Mouse (Mus musculus): ENCODE results near the gene Mylip.

Gene Mylip

DNA sequence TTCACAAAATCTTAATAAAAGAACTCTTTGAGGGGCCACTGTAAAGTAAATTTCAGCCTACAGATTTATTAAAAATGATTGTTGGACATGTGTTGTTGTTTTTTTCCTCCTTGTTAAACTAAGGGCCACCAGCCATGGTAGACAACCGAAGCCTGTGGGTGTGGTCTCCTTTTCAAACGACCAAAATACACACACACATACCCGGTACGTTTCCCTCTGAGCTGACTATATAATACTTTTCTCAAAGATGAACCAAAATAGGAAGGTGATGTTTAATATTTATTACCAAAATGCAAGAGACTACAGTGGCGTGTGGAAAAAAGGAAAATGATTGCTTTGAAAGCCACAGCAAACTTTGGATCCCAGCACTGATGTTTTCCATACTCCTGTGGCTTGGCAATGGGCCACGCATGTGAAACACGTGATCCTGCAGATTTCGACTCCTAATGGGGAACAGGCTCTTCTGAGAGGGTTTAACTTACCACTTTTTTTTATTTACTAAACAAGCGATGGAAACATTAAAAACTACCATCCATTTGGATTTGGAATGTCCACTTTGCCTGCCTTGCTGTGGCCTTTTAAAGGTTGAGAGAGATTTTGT is 2.4 kb downstream of the Mylip start:
- DNase-seq: peak in 1 of 2 experiments; percentile 29

DNA sequence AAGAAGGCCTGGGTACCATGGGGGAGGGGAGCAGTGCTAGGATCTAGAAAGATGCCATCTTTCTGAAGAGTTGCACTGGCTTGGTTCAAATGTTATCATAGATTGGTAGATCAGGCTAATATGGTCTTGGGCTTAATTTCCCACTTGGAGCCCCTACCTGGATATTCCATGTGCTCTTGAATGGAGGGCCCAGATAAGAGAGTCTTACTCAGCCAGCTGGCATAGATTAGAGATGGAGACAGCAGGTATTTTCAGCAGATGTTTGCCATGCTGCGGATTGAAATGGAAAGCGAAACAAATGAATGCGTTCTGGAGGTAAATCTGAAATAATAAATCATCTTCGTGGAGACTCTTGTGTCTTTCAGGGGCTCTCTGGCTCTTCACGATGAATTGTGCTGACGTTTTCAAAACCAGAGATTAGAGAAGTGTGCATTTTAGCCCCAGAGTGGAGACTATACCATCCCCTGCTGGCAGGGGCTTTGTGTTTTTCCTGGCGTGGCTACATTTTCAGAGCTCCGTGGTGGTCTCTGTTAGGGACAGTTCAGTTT is 4.8 kb downstream of the Mylip start:
- DNase-seq: no peak

DNA sequence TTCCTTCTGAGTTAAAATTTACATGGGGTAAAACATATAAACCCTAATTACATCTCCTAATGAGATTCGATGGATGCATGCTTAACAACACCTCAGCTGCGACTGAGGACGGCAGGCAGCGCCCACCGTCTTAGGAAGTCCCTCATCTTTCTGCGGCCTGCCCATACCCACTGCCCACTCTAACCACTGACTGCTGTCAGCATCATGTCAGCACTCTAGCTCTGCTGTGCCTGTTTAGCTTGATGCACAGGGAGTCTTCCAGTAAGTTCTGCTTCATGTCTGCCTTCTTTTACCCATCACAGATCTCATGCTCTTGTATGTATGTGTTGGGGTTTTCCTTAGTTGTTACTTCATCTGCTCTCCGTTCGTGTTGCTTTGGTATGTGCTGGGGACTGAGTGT is 7.2 kb downstream of the Mylip start:
- no peak for DNase-seq

DNA sequence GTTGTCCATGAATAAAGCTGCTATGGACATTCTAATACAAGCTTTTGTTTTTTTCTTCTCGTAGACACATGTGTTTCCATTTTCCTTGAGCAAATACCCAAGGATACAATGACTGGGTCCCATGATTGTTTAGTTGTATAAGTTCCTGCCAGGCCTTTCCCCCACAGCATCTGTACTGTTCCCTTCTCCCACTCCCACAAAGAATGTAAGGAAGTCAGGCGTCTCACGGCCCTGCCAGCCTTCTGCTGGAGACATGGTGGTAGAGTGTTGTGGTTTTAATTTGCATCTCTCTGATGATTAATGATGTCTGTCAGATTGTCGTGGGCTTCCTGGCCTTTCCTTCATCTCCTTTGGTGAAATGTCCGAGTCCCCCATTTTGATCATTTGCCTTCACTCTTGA is 7.7 kb downstream of the Mylip start:
- DNase-seq: no peak

DNA sequence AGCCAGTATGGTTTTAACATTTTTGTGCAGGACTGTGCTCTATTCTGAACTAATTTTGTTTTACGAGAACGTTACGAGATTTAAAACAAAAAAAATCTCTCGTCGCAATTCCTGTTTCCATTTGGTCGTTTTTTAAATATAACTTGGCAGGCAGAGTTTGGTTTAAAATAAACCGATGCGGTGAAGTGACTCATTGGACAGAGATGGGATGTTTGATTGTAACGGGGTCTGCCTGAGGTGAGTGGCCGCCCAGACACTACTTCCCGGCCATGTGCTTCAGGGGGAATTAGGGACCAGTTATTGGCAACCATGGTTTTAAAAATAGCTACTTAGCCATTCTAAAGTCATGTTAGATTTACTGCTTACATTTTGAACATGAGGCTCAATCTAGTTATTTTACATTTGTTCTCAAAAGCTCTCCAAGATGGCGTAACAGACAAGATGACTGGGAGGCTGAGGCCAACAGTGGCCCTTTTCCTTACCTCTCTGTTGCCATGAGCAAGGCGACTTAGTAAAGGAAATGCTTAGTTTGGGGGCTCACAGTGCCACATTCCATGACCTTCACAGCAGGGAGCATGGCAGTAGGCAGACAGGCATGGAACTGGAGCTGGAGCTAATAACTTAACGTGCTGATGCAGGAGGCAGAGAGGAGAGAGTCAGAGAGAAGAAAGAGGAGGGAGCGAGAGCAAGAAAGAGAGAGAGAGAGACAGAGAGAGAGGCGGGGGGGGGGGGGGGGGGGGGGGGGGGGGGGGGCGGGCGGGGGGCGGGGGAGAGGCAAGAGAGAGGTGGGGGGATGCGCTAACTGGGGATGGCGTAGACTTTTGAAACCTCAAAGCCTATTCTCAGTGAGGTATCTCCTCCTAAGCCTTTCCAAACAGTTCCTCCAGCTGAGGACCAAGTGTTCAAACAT is 8.6 kb downstream of the Mylip start:
- DNase-seq: no peak

DNA sequence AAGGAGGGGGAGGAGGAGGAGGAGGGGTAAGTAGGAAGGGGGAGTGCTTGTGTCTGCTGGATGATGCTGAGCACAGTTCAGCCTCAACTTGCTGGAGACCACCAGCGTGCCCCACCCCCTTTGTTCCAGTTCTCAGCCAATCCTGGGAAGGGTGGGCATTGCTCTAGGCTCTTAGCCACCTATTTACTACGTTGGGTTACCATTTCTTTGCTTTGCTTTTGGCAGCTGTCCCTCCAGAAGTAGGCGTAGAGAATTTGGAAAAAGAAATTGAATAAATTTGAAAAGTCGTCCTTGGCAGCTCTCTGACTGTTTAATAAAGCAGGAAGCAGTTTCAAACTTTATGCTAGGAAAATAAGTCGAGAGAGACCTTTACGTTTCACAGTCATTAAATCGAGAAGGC is 11.2 kb downstream of the Mylip start:
- DNase-seq: no peak

DNA sequence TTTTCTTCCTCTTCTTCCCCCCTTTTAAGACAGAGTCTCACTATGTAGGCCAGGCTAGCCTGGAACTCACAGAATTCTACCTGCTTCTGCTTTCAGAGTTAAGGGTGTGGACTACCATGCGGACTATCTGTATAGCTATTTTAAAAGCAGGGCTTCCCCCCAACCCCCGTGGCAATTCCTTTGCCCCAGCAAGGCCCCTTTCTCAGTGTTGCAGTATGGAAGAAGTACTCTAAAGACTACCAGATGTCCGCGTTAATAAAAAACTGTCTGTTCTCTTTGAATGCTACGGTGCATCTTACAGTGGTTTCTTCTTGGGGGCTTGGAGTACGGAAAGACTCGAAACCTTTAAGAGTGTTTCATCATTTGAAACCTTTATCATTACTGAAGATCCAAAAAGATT is 12.3 kb downstream of the Mylip start:
- DNase-seq: no peak

DNA sequence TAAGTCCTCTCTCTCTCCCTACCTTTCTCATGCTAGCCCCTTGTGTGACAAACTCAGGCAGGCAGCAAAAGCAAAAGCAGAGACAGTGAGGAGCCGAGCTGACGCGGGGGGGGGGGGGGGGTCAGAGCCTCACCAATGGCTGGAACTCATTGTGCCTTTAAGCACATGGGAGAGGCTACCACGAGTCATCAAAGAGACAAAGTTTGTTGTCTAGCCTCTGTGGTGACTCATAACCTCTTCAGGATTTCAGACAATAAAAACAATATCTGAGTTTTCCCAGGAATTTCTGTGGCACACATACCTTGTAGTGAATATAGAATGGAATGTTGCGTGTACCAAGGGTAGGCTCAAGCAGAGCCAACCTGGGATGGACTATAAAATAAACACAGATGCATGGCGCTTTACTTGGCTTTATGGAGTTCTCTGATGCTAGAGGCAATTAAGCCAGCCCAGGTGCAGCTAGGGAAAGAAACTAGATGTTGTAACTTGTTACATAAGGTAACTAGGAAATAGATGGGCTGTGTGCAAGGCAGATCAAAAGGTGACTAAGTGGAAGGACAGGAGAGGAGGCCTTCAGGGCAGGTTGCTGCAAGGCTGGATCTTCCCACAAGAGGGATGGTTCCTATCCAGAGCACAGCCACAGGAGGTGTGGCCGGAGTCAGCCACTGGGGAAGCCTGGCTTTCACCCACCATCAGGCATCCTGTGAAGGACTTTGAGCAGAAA is 12.9 kb downstream of the Mylip start:
- no peak for DNase-seq

DNA sequence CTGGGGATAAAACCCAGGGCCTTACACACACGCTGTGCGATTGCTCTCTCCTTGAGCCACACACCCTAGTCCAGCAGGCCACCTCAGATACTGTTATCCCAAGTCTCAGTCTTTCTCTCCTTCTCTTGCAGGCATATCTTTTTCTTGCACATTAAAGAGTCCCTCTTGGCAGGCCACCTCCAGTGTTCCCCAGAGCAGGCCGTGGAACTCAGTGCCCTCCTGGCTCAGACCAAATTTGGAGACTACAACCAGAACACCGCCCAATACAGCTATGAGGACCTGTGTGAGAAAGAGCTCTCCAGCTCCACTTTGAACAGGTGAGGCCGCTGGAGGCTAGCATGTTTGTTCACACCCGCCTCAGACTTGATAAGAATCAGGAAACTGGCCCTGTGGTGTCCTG is 14.7 kb downstream of the Mylip start:
- DNase-seq: no peak

DNA sequence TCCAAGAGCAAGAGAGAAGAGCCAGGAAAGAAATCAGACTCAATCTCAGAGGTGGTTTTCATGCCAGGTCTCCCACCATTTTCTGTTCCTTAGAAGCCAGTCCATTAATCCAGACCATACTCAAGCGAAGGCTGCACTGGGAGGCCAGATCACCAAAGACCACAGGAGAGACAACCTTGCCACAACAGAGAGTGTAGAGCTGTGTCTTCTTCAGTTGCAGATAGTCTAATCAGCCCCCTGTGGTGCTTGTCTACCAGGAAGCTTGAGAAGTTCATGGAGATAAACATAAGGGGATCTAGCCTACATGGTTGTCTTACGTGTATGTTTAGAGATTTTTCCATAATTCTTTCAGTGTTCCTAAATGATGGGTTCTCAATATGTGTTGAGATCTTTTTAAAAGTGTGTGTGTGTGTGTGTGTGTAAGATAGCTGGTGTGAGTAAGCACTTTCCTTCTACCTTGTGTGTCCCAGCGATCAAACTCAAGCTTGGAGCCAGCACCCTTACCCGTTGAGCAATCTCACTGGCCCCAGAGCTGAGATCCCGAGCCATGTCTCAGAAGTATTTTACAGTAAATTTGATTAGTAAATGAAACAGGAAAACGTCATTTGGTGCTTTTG is 15.8 kb downstream of the Mylip start:
- no peak for DNase-seq

DNA sequence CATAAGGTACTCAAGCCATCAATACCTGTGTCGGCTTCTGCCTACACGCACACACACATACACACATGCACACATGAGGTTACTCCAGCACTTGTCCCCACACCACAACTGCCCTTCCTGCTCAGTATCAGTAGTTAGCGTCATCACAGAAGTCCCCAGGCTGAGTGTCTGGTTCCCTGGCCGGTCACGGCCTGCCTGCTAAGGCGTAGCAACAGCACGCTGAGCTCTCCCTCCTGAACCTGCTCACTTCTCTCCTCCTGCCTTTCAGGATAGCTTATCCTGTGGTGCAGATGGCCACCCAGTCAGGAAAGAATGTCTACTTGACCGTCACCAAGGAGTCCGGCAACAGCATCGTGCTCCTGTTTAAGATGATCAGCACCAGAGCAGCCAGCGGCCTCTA is 16.7 kb downstream of the Mylip start:
- no peak for DNase-seq

DNA sequence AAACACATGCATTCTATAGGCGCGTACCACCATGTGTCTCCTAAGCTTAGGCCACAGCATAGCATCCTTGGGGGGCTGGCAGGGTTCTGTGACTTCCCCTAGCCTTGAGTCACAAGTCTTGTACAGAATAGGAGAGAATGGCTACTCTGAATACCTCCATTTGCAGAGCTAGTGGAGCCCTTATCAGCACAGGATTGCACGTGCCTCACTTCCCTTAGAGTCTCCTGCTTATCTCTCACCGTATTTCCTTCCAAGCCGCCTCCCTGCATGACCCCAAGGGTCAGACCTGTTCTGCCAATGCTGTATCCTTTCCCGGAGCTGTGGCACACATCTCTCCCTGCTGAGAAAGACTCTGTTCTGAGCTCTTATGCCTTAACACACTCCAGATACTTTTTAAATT is 17.2 kb downstream of the Mylip start:
- DNase-seq: no peak

DNA sequence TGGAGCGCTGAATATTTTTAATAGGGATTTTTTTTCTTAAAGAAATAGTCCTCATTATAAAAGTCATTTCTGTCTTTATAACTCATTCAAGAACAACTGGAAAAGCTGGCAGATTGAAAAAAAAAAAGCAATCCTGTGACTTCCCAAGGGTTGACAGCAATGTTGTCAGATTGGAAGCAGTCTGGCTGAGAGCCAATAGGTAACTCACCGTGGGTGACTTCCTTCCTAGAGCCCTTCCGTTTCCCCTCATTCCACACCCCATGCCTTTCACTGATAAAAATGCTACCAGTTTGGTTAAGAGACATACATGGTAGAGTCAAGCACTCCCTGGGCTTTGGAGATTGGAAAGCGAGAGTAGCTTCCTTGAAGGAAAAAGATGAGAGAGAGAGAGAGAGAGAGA is 21.4 kb downstream of the Mylip start:
- DNase-seq: no peak

DNA sequence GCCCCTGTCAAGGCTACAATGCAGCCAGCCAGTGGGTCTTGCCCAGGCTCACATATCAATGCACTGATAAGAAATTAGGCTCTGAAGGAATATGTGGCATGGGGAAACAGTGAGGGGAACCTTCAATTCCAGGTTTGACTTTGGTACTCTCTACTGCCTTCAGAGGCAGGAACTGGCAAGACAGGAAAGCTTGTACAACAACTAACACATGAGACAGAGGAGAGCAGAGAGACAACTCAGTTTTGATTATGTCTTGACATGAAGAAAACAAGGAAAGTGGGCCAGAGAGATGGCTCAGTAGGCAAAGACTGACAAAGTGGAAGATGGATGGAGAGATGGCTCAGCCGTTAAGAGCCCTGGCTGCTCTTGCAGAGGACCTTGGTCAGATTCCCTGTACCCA is 23.5 kb downstream of the Mylip start:
- no peak for DNase-seq

DNA sequence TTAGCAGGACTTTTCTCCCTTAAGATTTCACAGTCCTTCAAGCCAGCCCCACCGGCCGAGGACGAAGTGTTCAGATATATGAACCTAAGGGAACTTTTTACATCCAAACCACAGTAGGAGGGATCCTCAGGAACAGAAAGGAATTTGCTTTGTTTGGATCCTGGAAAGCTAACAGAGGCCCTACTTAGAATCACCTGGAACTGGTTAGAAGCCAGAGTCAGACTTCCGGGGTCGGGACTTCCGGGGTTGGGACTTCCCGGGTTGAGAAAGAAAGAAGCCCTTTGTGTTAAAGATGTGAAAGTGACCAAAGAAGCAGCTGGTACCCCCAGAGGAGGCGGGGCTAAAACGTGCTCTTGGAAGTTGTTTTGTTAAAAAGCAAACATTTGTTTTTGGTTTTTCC is 24.5 kb downstream of the Mylip start:
- DNase-seq: no peak

DNA sequence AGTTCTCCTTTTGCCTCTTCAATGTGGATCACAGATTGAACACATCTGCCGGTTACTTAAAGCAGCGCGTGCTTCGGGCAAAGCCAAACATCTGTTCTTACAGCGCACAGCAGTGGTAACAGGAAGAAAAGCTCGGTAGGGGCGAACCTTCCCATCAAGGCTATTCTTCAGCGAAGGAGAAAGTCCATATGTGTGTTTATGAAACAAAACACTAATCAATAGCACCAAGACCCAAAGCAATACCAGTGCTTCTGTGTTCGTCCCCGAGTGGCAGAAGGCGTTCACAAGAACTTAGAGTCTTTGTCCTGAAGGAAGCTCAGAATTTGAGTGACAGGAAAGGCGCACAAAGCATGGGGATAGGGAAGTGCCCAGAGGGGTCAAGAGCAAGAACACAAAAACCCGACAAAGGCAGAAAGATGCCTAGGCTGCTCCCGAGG is 27.1 kb downstream of the Mylip start:
- DNase-seq: no peak

DNA sequence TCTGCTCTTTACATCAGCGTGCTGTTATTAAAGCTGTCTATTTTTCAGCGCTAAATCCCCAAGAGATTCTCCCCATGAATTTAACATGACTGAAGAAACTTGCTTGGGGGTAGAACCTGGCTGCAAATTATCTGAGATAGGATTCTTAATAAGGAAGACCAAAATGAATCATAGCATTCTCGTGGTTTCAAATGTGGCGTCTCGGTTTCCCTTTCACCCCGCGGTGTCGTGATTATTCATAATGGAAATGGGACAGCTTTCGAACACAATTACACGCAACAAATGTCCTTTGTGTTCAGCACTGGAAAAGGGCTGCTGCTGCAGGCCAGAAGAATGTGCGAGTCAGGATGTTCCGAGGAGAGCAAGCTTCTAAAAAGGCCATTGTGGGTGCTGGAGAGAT is 29.4 kb downstream of the Mylip start:
- DNase-seq: no peak

DNA sequence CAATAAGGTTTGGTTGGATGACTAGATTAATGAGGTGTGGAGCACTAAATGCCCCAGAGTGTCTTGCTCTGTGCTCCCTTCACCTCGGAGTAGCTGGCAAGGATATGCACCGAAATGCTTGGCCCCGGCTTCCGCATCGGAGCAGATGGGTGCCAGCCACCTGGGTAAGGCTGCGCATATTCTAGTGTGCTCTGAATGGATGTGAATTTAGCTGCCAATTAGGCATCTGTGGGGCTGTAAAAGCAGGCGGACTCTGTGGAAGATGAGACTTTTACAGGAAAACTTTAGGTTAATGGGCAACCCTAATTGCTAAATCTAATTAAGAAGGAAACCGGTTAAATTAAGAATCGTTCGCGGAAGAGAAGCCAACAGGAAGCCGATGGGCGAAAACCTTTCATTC is 32.7 kb downstream of the Mylip start:
- peak; percentile 55 to 56 for DNase-seq

DNA sequence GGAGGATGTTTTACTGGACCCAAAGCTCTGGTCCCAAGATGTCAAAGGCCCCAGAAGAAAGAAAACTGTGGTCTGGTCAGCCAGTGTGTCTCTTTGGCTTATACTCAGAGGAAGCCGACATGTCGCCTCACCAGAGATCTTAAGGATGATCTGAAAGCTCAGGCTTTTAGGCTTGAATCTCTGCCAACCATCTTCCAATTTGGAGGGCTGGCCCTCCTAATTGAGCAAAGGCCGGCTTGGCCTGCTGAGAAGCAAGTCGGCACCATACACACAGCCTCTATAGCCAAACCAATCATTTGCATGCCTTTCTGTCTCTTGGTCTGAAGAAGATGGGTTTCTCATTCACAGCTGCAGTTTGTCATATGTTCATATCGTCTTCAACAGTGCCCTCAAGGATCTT is 33.2 kb downstream of the Mylip start:
- peak in 1 of 2 experiments; percentile 38 for DNase-seq

DNA sequence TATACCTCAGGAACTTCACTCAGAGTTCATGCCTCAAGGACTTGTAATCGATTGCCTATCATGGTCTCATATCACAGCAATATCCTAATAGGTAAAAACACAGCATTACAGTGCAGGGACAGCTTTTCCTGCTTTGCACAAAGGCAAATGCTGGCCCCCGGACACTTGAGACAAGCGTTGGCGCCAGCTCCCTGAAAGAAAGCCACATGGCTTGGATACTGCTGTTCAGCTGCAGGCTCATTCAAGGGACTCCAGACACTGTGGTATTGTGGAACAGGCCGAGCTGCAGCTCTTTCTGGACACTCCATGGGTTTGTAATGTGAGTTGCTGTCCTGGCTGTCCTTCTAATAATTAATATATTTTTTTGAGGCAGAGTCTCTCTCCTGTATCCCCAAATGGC is 34.4 kb downstream of the Mylip start:
- peak in 1 of 2 experiments; percentile 26 for DNase-seq

DNA sequence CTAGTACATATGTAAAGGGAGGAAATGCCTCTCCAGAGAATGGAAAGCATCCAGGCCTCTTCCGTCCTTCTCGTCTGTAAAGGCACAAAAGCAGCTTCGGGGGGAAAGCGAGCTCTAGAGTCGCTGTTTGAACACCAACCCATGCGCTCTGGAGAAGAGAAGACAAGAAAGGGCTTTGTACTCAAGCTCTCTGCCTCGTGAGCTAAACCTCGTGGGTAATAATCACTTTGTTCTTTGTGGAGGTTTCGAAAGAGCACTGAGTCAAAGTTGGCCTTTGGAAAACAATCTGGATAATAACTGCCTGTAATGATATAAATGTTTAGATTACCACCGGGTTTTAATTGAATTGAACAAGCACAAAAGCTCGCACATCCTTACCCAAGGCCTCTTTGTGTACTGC is 39.7 kb downstream of the Mylip start:
- DNase-seq: no peak

DNA sequence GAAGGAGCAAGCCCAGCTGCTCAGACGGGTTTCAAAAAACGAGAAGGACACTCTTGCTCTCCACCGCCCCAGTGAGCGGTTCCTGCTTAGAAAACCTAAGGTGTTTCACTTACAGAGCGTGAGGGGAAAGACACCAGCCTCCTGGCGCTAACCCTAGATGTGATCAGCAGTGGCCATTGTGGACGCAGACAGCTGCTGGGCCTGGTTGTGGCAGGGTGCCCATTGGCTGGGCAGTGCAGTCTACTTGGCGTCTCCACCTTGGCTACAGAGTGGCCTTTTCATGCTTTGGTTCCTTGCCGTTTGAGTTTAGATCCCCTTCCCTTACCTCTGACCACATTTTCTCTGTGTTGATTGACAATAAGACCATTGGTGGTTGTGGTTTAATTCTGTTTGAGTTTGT is 47.6 kb downstream of the Mylip start:
- DNase-seq: peak; percentile 68 to 81

DNA sequence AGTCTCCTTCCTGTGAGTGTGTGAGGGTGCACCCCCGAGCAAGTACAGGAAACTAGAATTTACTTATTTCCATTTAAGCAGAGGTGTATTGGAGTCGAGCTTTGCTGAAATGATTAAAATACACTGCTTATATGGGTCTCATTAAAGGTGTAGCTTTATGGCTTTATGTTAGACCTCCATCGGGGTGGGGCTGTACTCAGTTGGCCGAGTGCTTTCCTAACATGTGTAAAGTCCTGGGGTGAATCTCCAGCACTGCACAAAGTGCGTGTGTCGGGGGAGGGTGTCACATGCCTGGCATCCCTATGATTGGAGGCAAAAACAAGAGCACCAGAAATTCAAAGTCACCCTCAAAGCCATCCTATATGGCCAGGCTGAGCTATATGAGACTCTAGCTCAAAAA is 49.3 kb downstream of the Mylip start:
- DNase-seq: no peak
